Mouse (Mus musculus): ENCODE data around the gene Pskh1. TPM values are rescaled to one million over a fixed set of nuclear protein-coding genes. Genes with fewer than 3 reads are reported as not detected.
A peak's percentile ranks its signal among the peaks of the same experiment; 100 is the strongest.

The Pskh1 gene
- polyA plus RNA-seq, 1 experiment from 2014 or later = 9.6 TPM

GRCm38 (mm10) chr8:105961536-105961935, 61.3 kb downstream of the Pskh1 start:
- DNase-seq = peak; percentile 58
- H3K9ac ChIP-seq = peak overlapping the region; percentile 41; the same call in 1 of the 2 replicates
- H3K27ac ChIP-seq = peak overlapping the region; percentile 30; the same call in 1 of the 2 replicates
- H3K4me1 ChIP-seq (replicated peaks) = peaks cover 75% of the 10 kb centered on the region
- H3K4me3 ChIP-seq (replicated peaks) = peak overlapping the region; percentile 31
- no peaks in the 10 kb centered on the region for H3K27me3 ChIP-seq
- H3K36me3 ChIP-seq = peaks cover 35% of the 10 kb centered on the region
- 17% methylated on average over 10 of the region's 10 CpGs for WGBS (ENCODE audit: insufficient replicate concordance)
- peak; percentile 39 for ATAC-seq (ENCODE audit: low read depth)
- H3K4me2 ChIP-seq = peak overlapping the region; percentile 65
- H3K9me3 ChIP-seq (replicated peaks) = no peaks in the 10 kb centered on the region

- Histone ChIP-seq H3K4me2 (peak overlapping the region; percentile 96), H3K27me3 (no peaks in the 10 kb centered on the region), H3K36me3 (peaks cover 9% of the 10 kb centered on the region), H3K9me3 (replicated peaks) (no peaks in the 10 kb centered on the region), H3K4me1 (replicated peaks) (peaks cover 89% of the 10 kb centered on the region), H3K9ac (peak overlapping the region; percentile 87), H3K4me3 (replicated peaks) (peak overlapping the region; percentile 84), H3K27ac (peak overlapping the region; percentile 93)
- 45% methylated on average over 12 of the region's 12 CpGs for WGBS (ENCODE audit: insufficient replicate concordance)
- ATAC-seq (ENCODE audit: low read depth) = no peak
- DNase-seq = no peak
Observed at GRCm38 (mm10) chr8:105964506-105965265, 64.4 kb downstream of the Pskh1 start.

GRCm38 (mm10) chr8:105965266-105965904, 65.1 kb downstream of the Pskh1 start:
- Histone ChIP-seq H3K27ac (peak overlapping the region; percentile 93), H3K4me2 (peak overlapping the region; percentile 96), H3K4me3 (replicated peaks) (peak overlapping the region; percentile 84), H3K36me3 (peaks cover 2% of the 10 kb centered on the region), H3K9me3 (replicated peaks) (no peaks in the 10 kb centered on the region), H3K9ac (peak overlapping the region; percentile 87), H3K4me1 (replicated peaks) (peaks cover 82% of the 10 kb centered on the region), H3K27me3 (no peaks in the 10 kb centered on the region)
- ATAC-seq (ENCODE audit: low read depth) (peak; percentile 42), DNase-seq (peak; percentile 46)
- WGBS (ENCODE audit: insufficient replicate concordance) = 2% methylated on average over 40 of the region's 40 CpGs

DNA sequence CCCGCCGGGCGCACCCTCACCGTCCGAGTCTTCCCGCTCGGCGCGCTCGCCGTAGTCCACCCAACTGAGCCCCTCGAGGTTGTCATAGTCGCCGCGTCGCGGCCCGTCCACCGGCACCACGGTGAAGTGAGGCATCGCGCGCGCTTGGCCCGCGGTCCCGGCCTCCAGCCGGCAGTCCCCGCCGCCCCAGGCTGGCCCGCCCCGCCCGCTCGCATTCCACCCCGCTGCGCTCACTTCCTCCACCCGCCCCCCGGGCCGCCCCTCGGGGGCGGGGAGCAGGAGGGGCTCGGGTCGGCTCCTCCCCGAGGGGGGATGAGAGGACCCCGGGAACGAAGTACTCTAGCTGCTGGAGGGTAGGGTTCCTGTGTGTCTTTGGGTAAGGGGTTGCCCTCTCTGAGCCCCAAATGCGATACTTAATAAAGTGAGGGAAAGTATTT, 65.7 kb downstream of the Pskh1 start, which contains the start of gene Slc12a4:
Gene Slc12a4 (minus strand): TSS at position 193 of the 437 bp plus-strand sequence.
- 1% methylated on average over 47 of the region's 47 CpGs for WGBS (ENCODE audit: insufficient replicate concordance)
- DNase-seq (peak; percentile 65), ATAC-seq (ENCODE audit: low read depth) (peak; percentile 72)
- no peaks in the 10 kb centered on the region for H3K9me3 ChIP-seq (replicated peaks)
- H3K4me3 ChIP-seq (replicated peaks) = peak within 1 kb of the TSS; percentile 84
- peak within 1 kb of the TSS; percentile 87 for H3K9ac ChIP-seq
- H3K27me3 ChIP-seq = no peaks in the 10 kb centered on the region
- peaks cover 77% of the 10 kb centered on the region for H3K4me1 ChIP-seq (replicated peaks)
- H3K4me2 ChIP-seq = peak within 1 kb of the TSS; percentile 96
- H3K36me3 ChIP-seq = no peaks in the 10 kb centered on the region
- peak within 1 kb of the TSS; percentile 93 for H3K27ac ChIP-seq

GRCm38 (mm10) chr8:105966692-105967311, 66.6 kb downstream of the Pskh1 start:
- peak overlapping the region; percentile 96 for H3K4me2 ChIP-seq
- peaks cover 68% of the 10 kb centered on the region for H3K4me1 ChIP-seq (replicated peaks)
- peak overlapping the region; percentile 84 for H3K4me3 ChIP-seq (replicated peaks)
- 5% methylated on average over 19 of the region's 19 CpGs for WGBS (ENCODE audit: insufficient replicate concordance)
- no peaks in the 10 kb centered on the region for H3K9me3 ChIP-seq (replicated peaks)
- peak overlapping the region; percentile 87 for H3K9ac ChIP-seq
- H3K27ac ChIP-seq = peak overlapping the region; percentile 93
- H3K27me3 ChIP-seq = no peaks in the 10 kb centered on the region
- peak; percentile 72 for DNase-seq
- no peaks in the 10 kb centered on the region for H3K36me3 ChIP-seq
- ATAC-seq (ENCODE audit: low read depth) = peak; percentile 79

GRCm38 (mm10) chr8:105969367-105969766, 69.1 kb downstream of the Pskh1 start:
- 56% methylated on average over 1 of the region's 1 CpGs for WGBS (ENCODE audit: insufficient replicate concordance)
- no peak overlapping the region for H3K4me2 ChIP-seq

DNA sequence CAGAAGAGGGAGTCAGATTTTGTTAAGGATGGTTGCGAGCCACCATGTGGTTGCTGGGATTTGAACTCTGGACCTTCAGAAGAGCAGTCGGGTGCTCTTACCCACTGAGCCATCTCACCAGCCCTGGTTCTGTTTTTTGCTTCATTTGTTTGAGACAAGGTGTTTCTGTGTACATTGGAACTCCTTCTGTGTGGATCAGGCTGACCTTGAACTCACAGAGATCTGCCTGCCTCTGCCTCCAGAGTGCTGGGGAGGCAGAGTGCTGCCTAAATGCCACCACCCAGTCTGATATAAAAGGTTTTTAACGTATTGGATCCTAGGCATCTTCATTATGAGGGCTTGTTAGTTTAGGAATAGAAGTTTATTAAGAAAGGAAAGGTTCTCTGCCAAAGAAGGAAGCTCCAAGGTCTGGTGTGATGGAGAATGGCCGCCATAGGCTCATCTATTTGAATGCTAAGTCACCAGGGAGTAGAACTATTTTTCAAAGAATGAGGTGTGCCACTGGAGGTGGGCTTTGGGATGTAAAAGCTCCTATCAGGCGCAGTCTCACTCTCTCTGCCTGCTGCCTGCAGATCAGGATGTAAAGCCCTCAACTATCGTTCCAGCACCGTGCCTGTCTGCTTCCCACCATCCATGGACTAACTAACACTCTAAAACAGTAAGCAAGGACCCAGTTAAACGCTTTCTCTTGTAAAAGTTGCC, 70.9 kb downstream of the Pskh1 start:
- DNase-seq (no peak), ATAC-seq (ENCODE audit: low read depth) (no peak)
- Histone ChIP-seq H3K36me3 (no peaks in the 10 kb centered on the region), H3K27ac (no peak overlapping the region), H3K9ac (no peak overlapping the region), H3K4me2 (no peak overlapping the region), H3K4me3 (replicated peaks) (no peak overlapping the region), H3K4me1 (replicated peaks) (peaks cover 40% of the 10 kb centered on the region), H3K9me3 (replicated peaks) (no peaks in the 10 kb centered on the region), H3K27me3 (no peaks in the 10 kb centered on the region)
- 71% methylated on average over 8 of the region's 8 CpGs for WGBS (ENCODE audit: insufficient replicate concordance)

More at GRCm38 (mm10) chr8:105969367-105969766, 69.1 kb downstream of the Pskh1 start:
- peaks cover 52% of the 10 kb centered on the region for H3K4me1 ChIP-seq (replicated peaks)
- DNase-seq (no peak), ATAC-seq (ENCODE audit: low read depth) (no peak)
- no peak overlapping the region for H3K27ac ChIP-seq
- no peak overlapping the region for H3K4me3 ChIP-seq (replicated peaks)
- no peaks in the 10 kb centered on the region for H3K36me3 ChIP-seq
- H3K27me3 ChIP-seq = no peaks in the 10 kb centered on the region
- no peaks in the 10 kb centered on the region for H3K9me3 ChIP-seq (replicated peaks)
- H3K9ac ChIP-seq = no peak overlapping the region

DNA sequence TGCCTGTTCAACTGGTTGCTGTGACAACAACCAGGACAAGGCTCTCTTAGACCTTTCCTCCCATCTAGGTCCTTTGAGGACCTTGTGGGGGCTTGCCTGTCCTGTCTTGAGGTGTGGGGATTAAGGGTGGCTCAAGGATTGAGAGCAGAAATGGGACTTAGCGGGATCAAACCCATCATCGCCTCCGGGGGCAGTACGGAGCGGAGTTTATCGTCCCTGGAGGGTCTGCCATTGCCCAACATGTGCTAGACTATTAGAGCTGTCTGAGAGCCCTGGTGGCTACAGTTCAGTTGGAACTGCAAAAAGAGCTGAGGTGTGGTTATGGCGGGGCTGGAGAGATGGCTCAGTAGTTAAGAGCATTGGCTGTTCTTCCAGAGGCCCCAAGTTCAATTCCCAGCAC, 75.1 kb downstream of the Pskh1 start:
- Histone ChIP-seq H3K4me3 (replicated peaks) (no peak overlapping the region), H3K4me1 (replicated peaks) (peaks cover 22% of the 10 kb centered on the region), H3K27me3 (no peaks in the 10 kb centered on the region), H3K4me2 (no peak overlapping the region), H3K36me3 (no peaks in the 10 kb centered on the region), H3K9me3 (replicated peaks) (no peaks in the 10 kb centered on the region), H3K27ac (no peak overlapping the region), H3K9ac (no peak overlapping the region)
- ATAC-seq (ENCODE audit: low read depth) (no peak), DNase-seq (no peak)
- 70% methylated on average over 7 of the region's 7 CpGs for WGBS (ENCODE audit: insufficient replicate concordance)

DNA sequence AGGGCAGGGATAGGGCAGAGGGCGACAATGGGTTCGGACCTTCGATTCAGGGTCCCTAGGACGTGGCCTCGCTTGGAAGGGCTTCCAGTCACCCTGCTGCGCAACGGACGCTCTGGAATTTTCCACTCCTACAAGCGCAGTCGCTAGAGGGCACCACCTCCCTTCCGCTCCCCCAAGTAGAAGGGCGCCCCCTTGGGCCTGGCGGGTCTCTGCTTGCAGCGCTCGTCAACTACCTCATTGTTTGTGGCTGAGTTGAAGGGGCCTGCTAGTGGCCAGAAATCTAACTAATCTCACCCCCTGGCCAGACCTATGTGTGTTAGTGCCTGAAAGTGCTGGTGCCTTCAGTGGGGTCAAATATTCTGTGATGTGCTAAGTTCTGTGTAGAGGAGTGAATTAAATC, 79.1 kb downstream of the Pskh1 start, which contains the start of gene Dpep3:
Gene Dpep3 (minus strand): TSS at position 105 of the 400 bp plus-strand sequence.
- H3K9ac ChIP-seq = no peak within 1 kb of the TSS
- H3K4me1 ChIP-seq (replicated peaks) = peaks cover 22% of the 10 kb centered on the region
- ATAC-seq (ENCODE audit: low read depth) = no peak
- H3K9me3 ChIP-seq (replicated peaks) = no peaks in the 10 kb centered on the region
- H3K4me2 ChIP-seq = no peak within 1 kb of the TSS
- 89% methylated on average over 15 of the region's 15 CpGs for WGBS (ENCODE audit: insufficient replicate concordance)
- H3K27me3 ChIP-seq = no peaks in the 10 kb centered on the region
- no peak within 1 kb of the TSS for H3K4me3 ChIP-seq (replicated peaks)
- no peak within 1 kb of the TSS for H3K27ac ChIP-seq
- DNase-seq = no peak
- H3K36me3 ChIP-seq = no peaks in the 10 kb centered on the region

DNA sequence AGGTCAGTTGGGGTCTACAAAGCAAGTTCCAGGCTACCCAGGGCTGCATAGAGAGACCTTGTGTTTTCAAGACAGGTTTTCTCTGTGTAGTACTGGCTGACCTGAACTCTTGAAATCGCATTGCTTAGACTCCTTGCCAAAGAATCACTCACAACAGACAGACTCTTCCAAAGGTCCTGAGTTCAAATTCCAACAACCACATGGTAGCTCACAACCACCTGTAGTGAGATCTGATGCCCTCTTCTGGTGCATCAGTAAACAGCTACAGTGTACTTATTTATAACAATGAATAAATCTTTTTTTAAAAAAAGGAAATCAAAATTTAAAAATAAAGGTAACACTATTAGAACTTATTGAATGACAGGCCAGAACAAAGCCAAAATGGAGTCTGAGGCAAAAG, 80.9 kb downstream of the Pskh1 start:
- DNase-seq (no peak), ATAC-seq (ENCODE audit: low read depth) (no peak)
- no peak overlapping the region for H3K27ac ChIP-seq
- H3K27me3 ChIP-seq = peaks cover 4% of the 10 kb centered on the region; the same call in 1 of the 2 replicates
- 78% methylated on average over 1 of the region's 1 CpGs for WGBS (ENCODE audit: insufficient replicate concordance)
- no peaks in the 10 kb centered on the region for H3K9me3 ChIP-seq (replicated peaks)
- H3K4me2 ChIP-seq = no peak overlapping the region
- no peaks in the 10 kb centered on the region for H3K36me3 ChIP-seq
- no peak overlapping the region for H3K9ac ChIP-seq
- H3K4me3 ChIP-seq (replicated peaks) = no peak overlapping the region
- H3K4me1 ChIP-seq (replicated peaks) = peaks cover 16% of the 10 kb centered on the region
